Mouse (Mus musculus) stomach, embryonic 15.5 days (tissue): ENCODE data around the gene Cadps2. TPM values are rescaled to one million over a fixed set of nuclear protein-coding genes. Genes with fewer than 3 reads are reported as not detected.

Experiments
- ATAC-seq: fragments of 200-750 bp; cut with Nextera tagmentation; 2 replicates; pipeline ENCODE4 v1.8.0; 2017; ENCODE audit warnings: low read depth, moderate number of reproducible peaks, moderate TSS enrichment; ENCODE audit not compliant: insufficient read depth, low FRiP score
- H3K27ac ChIP-seq: fragments of 300-500 bp; sonication (generic); 2 replicates; pipeline ENCODE4 v1.5.1; 2015; ENCODE audit warnings: mild to moderate bottlenecking, inconsistent platforms
- H3K27me3 ChIP-seq: fragments of 300-500 bp; sonication (generic); replicated peaks from 2 replicates; pipeline ENCODE4 v1.6.1; 2015; ENCODE audit warnings: inconsistent platforms
- H3K36me3 ChIP-seq: fragments of 300-500 bp; sonication (generic); 2 replicates; pipeline ENCODE4 v1.6.1; 2015; ENCODE audit warnings: inconsistent platforms
- H3K4me1 ChIP-seq: fragments of 300-500 bp; sonication (generic); 2 replicates; pipeline ENCODE4 v1.6.1; 2015; ENCODE audit warnings: inconsistent platforms
- H3K4me2 ChIP-seq: fragments of 300-500 bp; sonication (generic); 2 replicates; pipeline ENCODE4 v1.6.1; 2015; ENCODE audit warnings: mild to moderate bottlenecking, inconsistent platforms
- H3K4me3 ChIP-seq: fragments of 300-500 bp; sonication (generic); replicated peaks from 2 replicates; pipeline ENCODE4 v1.5.1; 2015; ENCODE audit warnings: inconsistent platforms
- H3K9ac ChIP-seq: fragments of 300-500 bp; sonication (generic); 2 replicates; pipeline ENCODE4 v1.6.1; 2015; ENCODE audit warnings: inconsistent platforms
- H3K9me3 ChIP-seq: fragments of 300-500 bp; sonication (generic); 2 replicates; pipeline ENCODE4 v1.6.1; 2016; ENCODE audit warnings: inconsistent platforms
- WGBS: fragments of 180-500 bp; shearing (Covaris S2); methylation state at CpG from one replicate; pipeline ENCODE4 v1.1.7; 2015; 5-methylcytosine and 5-hydroxymethylcytosine counted together
- polyA plus RNA-seq: library from polyadenylated mRNA; unstranded; fragments of >200 nt; fragmentation: Nextera tagmentation; extraction: Ambion mirVana; gene quantifications from 2 replicates; pipeline ENCODE4 v1.2.1, GENCODE M21; 2015

Cadps2 gene
- polyA plus RNA-seq, 1 experiment from 2014 or later = 4.2 TPM

DNA sequence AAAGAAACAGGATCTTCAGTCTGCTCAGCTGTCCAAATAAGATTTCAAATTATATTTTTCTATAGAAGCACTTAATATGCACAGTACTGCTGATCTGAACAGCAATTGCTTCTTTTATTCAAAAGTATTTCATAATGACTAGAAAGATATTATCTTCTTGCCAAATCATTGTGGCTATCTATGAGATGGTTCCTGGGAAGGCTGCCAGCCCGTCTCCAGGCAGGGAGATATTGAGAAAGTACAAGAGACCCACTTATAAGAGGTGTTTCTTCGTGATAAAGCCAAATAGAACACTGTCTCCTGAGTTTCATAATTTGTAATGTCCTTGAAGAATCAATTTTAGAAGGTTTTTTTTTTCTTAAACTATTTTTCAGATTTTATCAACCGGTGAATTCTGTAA, 202.1 kb downstream of the Cadps2 start:
- Histone ChIP-seq H3K36me3 (no peaks in the 10 kb centered on the region), H3K27me3 (no peaks in the 10 kb centered on the region), H3K4me2 (no peak overlapping the region), H3K4me3 (no peak overlapping the region), H3K9me3 (no peaks in the 10 kb centered on the region), H3K4me1 (no peaks in the 10 kb centered on the region), H3K27ac (no peak overlapping the region), H3K9ac (no peak overlapping the region)
- ATAC-seq = no peak
- 74% methylated on average over 3 of the region's 3 CpGs for WGBS

DNA sequence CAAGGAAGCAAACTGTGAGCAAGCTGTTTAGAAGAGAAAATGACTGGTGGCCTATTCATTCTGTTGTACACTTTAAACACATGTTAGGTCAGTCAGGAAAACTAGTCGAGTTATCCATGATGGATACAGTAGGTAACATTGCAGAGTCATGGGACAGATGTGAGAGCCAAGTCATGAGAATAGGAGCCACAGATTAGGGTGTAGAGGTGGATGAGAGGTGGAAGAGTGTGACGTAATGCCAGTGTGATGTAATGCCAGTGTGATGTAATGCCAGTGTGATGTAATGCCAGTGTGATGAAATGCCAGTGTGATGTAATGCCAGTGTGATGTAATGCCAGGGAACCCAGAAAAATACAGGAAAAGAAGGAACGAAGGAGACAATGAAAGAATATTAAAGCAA, 204.0 kb downstream of the Cadps2 start:
- Histone ChIP-seq H3K9me3 (no peaks in the 10 kb centered on the region), H3K4me1 (no peaks in the 10 kb centered on the region), H3K4me2 (no peak overlapping the region), H3K9ac (no peak overlapping the region), H3K27me3 (no peaks in the 10 kb centered on the region), H3K36me3 (no peaks in the 10 kb centered on the region), H3K27ac (no peak overlapping the region), H3K4me3 (no peak overlapping the region)
- ATAC-seq = no peak
- 85% methylated on average over 3 of the region's 3 CpGs for WGBS

DNA sequence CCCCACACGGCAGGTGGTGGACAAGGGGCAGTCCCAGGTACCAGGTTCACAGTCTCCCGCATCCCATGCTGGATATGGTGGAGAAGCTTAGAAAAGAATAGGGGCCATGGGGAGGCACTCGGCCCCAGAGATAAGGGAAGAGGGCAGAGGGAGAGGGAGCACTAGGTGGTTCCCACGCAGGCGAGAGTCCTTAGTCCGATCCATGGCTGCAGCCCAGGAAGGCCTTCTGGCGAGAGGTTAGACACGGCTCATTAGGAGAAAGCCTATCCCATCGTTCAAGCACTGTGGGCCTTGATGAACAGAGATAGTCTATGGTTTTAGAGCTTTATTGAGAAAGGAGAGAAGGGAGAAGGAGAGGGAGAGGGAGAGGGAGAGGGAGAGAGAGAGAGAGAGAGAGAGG, 205.2 kb downstream of the Cadps2 start:
- Histone ChIP-seq H3K36me3 (no peaks in the 10 kb centered on the region), H3K4me3 (no peak overlapping the region), H3K9ac (no peak overlapping the region), H3K9me3 (no peaks in the 10 kb centered on the region), H3K27me3 (no peaks in the 10 kb centered on the region), H3K4me1 (no peaks in the 10 kb centered on the region), H3K27ac (no peak overlapping the region), H3K4me2 (no peak overlapping the region)
- ATAC-seq = no peak
- 78% methylated on average over 9 of the region's 9 CpGs for WGBS

DNA sequence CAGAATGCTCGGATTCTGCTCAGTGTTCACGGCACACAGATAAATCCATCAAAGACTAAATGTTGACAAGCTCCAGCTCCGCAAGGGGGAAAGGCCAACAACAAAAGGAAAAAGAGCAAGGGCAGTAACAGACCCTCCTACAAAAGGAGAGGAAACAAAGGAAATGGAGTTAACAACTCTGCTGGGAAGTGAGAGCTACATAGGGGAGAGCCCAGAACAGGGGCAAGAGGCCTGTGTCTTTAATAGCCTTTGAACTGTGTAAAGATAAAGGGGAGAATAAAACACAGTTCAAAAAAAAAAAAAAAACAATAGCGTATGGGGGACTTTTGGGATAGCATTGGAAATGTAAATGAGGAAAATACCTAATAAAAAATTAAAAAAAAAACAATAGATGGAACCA, 208.8 kb downstream of the Cadps2 start:
- WGBS = 38% methylated on average over 4 of the region's 4 CpGs
- ATAC-seq = no peak
- no peak overlapping the region for H3K27ac ChIP-seq

DNA sequence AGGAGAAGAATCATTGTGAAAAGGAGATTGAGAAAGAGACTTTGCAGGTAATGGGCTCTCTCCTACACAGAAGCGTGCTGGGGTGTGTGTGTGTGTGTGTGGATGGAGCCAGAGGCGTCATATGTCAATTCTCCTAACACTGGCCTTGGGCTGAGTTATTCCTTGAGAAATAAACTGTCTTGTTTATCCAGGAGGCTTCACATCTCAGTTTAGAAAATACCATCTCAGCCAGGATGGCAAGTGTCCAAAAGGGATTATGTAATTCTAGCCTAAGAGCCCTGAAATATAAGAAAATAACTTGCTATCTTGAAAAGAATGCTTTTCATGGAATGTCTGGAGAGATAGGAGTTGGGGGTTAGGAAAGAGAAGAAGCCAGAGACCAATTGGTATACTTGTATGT, 264.1 kb downstream of the Cadps2 start:
- Histone ChIP-seq H3K36me3 (no peaks in the 10 kb centered on the region), H3K4me1 (no peaks in the 10 kb centered on the region), H3K9ac (no peak overlapping the region), H3K4me3 (no peak overlapping the region), H3K4me2 (no peak overlapping the region), H3K27me3 (no peaks in the 10 kb centered on the region), H3K27ac (no peak overlapping the region), H3K9me3 (no peaks in the 10 kb centered on the region)
- WGBS = 69% methylated on average over 2 of the region's 2 CpGs
- ATAC-seq = no peak

More for the DNA sequence above, 208.8 kb downstream of the Cadps2 start:
- Histone ChIP-seq H3K9me3 (no peaks in the 10 kb centered on the region), H3K27me3 (no peaks in the 10 kb centered on the region), H3K4me2 (no peak overlapping the region), H3K4me3 (no peak overlapping the region), H3K4me1 (no peaks in the 10 kb centered on the region), H3K9ac (no peak overlapping the region), H3K36me3 (no peaks in the 10 kb centered on the region)

DNA sequence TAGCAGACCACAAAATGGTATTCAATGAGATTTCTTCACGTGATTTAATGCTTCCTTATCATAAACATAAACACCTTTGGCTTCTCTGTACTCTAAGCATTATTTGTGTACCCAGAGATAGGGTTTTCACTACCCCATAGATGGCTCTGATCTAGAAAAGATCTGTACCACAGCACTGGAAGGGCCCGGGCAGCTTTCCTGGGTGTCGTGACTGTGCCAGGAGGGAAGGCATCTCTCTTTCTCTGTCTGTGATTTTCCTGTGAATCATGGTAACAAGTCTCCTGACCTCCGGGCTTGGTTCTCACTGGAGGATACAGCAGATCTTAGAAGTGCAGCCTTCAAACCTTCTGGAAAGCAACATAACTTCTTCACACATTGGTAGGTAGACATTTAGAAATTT, 265.5 kb downstream of the Cadps2 start:
- Histone ChIP-seq H3K4me3 (no peak overlapping the region), H3K27me3 (no peaks in the 10 kb centered on the region), H3K9me3 (no peaks in the 10 kb centered on the region), H3K4me1 (no peaks in the 10 kb centered on the region), H3K27ac (no peak overlapping the region), H3K4me2 (no peak overlapping the region), H3K36me3 (no peaks in the 10 kb centered on the region), H3K9ac (no peak overlapping the region)
- 85% methylated on average over 4 of the region's 4 CpGs for WGBS
- no peak for ATAC-seq

DNA sequence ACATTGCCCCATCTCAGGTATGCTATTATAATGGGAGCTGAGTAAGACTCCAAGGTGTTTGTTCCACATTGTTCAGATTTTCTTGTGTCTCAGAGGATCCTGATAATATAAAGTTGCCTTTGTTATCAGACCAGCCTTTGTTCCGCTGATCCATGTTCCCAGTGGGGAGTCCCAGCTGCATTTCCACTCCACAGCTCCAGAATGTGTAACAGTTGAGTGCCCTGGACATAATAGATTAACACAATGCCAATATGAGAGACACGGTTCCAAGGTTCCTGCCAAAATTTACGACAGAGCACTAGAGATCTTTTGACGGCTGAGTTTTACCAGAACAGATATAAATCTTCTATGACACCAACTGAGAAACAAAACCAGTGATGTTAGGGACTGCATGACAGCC, 266.8 kb downstream of the Cadps2 start:
- H3K4me1 ChIP-seq = no peaks in the 10 kb centered on the region
- no peaks in the 10 kb centered on the region for H3K27me3 ChIP-seq
- no peaks in the 10 kb centered on the region for H3K36me3 ChIP-seq
- WGBS = 63% methylated on average over 4 of the region's 4 CpGs
- no peak for ATAC-seq
- H3K27ac ChIP-seq = no peak overlapping the region
- H3K4me2 ChIP-seq = no peak overlapping the region
- no peak overlapping the region for H3K9ac ChIP-seq
- no peak overlapping the region for H3K4me3 ChIP-seq
- H3K9me3 ChIP-seq = no peaks in the 10 kb centered on the region

DNA sequence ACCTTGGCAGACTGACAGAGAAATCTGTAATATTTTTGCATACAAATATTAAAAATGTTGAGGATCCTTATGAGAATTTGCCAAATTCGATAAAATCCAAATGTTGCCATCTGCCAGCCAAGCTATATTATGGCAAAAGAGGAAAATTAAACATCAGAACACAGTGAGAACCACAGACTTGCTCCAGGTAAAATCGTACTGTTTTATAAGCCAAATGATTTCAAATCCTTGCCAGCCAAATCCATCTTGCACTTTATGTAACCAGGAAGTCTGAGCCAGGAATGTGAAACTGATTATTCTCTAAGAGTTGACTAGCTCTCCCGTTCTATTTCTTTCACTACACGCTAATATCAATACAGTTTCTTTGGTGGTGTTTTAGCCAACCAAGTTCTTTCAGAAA, 269.5 kb downstream of the Cadps2 start:
- H3K27ac ChIP-seq = no peak overlapping the region
- no peaks in the 10 kb centered on the region for H3K27me3 ChIP-seq
- H3K36me3 ChIP-seq = no peaks in the 10 kb centered on the region
- H3K4me2 ChIP-seq = no peak overlapping the region
- no peaks in the 10 kb centered on the region for H3K9me3 ChIP-seq
- no peak for ATAC-seq
- no peak overlapping the region for H3K4me3 ChIP-seq
- no peak overlapping the region for H3K9ac ChIP-seq
- WGBS = 78% methylated on average over 4 of the region's 4 CpGs
- H3K4me1 ChIP-seq = no peaks in the 10 kb centered on the region

DNA sequence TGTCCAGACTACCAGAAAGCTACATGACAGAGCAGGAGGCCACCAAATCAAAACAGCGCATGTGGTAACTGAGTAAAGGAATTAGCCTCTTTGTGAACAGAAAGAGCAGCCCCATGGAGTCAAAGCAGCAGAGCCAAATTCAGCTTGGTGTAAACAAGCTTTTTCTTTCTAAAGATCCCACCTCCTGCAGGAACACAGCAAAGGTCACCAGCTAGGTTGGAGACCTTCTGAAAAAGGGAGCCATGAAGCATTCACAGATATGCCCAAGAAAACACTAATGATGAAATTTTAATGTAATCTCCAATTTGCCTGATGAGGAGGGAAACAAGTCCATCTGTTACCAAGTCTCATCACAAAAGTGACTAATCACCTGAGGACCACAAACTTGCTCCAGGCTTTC, 270.5 kb downstream of the Cadps2 start:
- no peaks in the 10 kb centered on the region for H3K27me3 ChIP-seq
- WGBS = 85% methylated on average over 1 of the region's 1 CpGs
- no peak overlapping the region for H3K9ac ChIP-seq
- no peak overlapping the region for H3K27ac ChIP-seq
- no peaks in the 10 kb centered on the region for H3K4me1 ChIP-seq
- H3K4me3 ChIP-seq = no peak overlapping the region
- H3K36me3 ChIP-seq = no peaks in the 10 kb centered on the region
- H3K4me2 ChIP-seq = no peak overlapping the region
- H3K9me3 ChIP-seq = no peaks in the 10 kb centered on the region
- ATAC-seq = no peak

DNA sequence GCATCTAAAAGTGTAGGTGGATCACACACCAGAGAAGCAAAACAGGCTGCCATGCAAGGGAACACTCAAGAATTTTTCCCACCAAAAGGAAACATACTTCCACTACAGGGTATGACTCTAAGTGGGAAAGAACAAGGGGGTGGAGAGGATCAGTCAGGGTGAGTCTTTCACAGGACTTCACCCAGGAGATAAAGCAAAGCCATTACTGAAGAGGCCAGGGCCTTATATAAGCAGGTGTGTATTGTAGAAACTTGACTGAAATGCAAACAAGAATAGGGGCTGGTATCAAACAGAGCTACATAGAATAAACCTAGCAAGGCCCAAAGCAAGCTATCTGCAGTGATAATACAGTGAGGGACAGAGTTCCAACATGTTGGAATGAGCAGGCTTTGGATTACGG, 271.6 kb downstream of the Cadps2 start:
- Histone ChIP-seq H3K27ac (no peak overlapping the region), H3K9me3 (no peaks in the 10 kb centered on the region), H3K36me3 (no peaks in the 10 kb centered on the region), H3K4me3 (no peak overlapping the region), H3K4me2 (no peak overlapping the region), H3K4me1 (no peaks in the 10 kb centered on the region), H3K9ac (no peak overlapping the region), H3K27me3 (no peaks in the 10 kb centered on the region)
- 79% methylated on average over 1 of the region's 1 CpGs for whole genome bisulfite sequencing
- peak; percentile 60 for ATAC-seq

DNA sequence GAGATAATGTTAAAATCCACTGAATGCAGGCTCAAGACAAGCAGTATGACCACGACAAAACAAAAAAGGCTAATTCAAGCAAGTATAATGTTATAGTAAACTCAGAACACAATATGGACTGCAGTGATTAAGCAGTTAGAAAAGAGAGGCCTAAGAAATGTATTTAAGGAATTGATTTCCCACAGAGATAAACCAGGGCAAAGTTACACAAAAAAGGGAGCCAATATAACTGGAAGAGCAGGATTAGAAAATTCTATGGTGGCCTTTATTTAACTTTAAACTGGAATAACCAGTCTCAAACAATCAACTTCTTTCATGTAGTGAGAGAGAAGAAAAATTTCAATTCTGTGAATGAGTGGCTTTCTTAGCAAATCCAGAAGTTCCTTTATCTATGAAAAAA, 289.3 kb downstream of the Cadps2 start:
- no peak overlapping the region for H3K27ac ChIP-seq
- H3K4me2 ChIP-seq = no peak overlapping the region
- H3K9ac ChIP-seq = no peak overlapping the region
- ATAC-seq = peak; percentile 80
- no peak overlapping the region for H3K4me3 ChIP-seq
- H3K36me3 ChIP-seq = no peaks in the 10 kb centered on the region
- H3K9me3 ChIP-seq = no peaks in the 10 kb centered on the region
- no peaks in the 10 kb centered on the region for H3K4me1 ChIP-seq
- WGBS = 48% methylated on average over 1 of the region's 1 CpGs
- H3K27me3 ChIP-seq = no peaks in the 10 kb centered on the region

DNA sequence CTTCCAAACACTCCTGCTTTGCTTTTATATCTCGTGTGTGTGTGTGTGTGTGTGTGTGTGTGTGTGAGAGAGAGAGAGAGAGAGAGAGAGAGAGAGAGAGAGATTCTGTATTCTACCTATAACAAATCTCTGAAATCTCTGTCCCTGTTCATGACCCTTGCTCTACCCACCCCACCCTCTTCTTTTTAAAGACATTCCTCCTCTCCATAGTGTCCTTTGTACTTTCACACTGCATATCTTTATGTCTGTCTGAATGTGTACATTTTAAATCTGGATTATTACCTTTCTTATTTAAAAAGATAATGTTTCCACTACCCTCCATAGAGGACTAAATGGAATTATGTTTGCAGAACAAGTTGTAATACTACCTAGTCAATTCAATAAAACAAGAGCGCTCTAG, 315.5 kb downstream of the Cadps2 start:
- Histone ChIP-seq H3K4me1 (no peaks in the 10 kb centered on the region), H3K9me3 (no peaks in the 10 kb centered on the region), H3K4me2 (no peak overlapping the region), H3K9ac (no peak overlapping the region), H3K27ac (no peak overlapping the region), H3K4me3 (no peak overlapping the region), H3K27me3 (no peaks in the 10 kb centered on the region), H3K36me3 (no peaks in the 10 kb centered on the region)
- 74% methylated on average over 2 of the region's 2 CpGs for WGBS
- no peak for ATAC-seq

DNA sequence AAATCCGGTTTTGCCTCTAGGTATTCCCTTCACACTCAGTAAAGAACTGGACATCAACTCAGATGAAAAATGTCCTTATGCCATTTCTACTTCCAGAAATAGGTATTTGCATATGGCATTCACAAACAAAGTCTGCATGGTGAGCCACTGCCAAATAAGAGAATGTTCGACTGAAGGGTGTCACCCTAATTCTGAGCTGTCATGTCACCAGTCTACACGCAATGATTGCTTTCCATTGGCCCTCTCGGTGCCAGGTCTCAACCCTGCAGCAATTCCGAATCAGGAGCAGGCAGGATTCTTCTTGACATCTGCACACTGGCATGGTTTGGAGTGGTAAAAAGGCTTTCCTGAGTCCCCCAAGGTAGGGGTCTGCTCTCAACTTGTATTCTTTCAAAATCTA, 316.7 kb downstream of the Cadps2 start:
- Histone ChIP-seq H3K4me2 (no peak overlapping the region), H3K4me1 (no peaks in the 10 kb centered on the region), H3K27me3 (no peaks in the 10 kb centered on the region), H3K4me3 (no peak overlapping the region), H3K9me3 (no peaks in the 10 kb centered on the region), H3K36me3 (no peaks in the 10 kb centered on the region), H3K27ac (no peak overlapping the region), H3K9ac (no peak overlapping the region)
- ATAC-seq = no peak
- WGBS = 89% methylated on average over 5 of the region's 5 CpGs
